Comparison of ENCODE assay signal across 17 mouse cellular contexts in the genomic region with DNA sequence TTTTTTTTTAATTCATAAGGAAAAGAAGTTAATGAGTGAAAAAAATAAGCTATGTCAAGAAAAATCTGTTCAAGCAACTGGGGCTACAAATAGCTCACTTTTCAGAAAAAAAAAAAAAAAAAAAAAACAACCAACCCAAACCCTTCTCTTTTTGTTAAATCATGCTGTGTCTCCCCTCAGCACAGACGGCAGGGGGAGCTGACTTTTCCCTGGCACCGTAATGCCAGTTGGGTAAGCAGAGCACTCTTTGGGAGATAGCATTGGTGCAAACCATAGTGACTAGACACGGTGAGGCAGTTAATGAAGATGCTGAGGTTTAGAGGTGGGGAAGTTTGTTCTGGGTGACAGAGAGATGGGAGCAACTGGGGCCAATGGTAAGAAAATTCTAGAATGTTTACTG. TPM values are rescaled to one million over a fixed set of nuclear protein-coding genes. Genes with fewer than 3 reads are reported as not detected.
DNase-seq lines count a peak whose midpoint lies in the region; ATAC-seq and TF ChIP-seq lines count a peak whose summit lies in the region.
"Had no signal": no experiment of that assay in that cellular context is flagged by ENCODE, and none has a peak within 500 bp of the region (broad histone marks: within the 10 kb centered on the region; RNA-seq: fewer than 3 reads in every experiment).

No protein-coding gene starts in this region.

- no peak overlapping the region for H3K4me2 ChIP-seq in kidney, postnatal 0 days (ENCODE audit: low read length)
- H3K4me2 ChIP-seq: heart, embryonic 13.5 days; hindbrain, embryonic 15.5 days had no signal

- 39% methylated on average over 3 of the region's 3 CpGs for WGBS in kidney, postnatal 0 days

- no peaks in the 10 kb centered on the region for H3K36me3 ChIP-seq in kidney, postnatal 0 days (ENCODE audit: insufficient read depth, low read length)
- H3K36me3 ChIP-seq: heart, embryonic 13.5 days; hindbrain, embryonic 15.5 days had no signal

- TF ChIP-seq CTCF in kidney, postnatal 0 days (IDR thresholded peaks at IDR 0.05; ENCODE audit: low read depth) = peak; percentile 47; the same call in 1 of the 2 replicates
- peak; percentile 39; the same call in 1 of the 2 replicates for TF ChIP-seq CTCF in brain, embryonic 14.5 days (IDR thresholded peaks at IDR 0.05; ENCODE audit: borderline replicate concordance, extremely low read depth, insufficient read depth, insufficient read length)

- DNase-seq in kidney, postnatal 0 days (ENCODE audit: low spot score) = no peak
- DNase-seq in kidney, adult 9 months = no peak
- DNase-seq in right cerebral cortex, postnatal 25 days = peak; percentile 40
- DNase-seq in right cerebral cortex, postnatal 14 days = no peak
- DNase-seq in brain, embryonic 14.5 days (ENCODE audit: low read depth) = peak; percentile 34
- no peak for DNase-seq in embryo, embryonic 10.5 days (ENCODE audit: low spot score)
- no peak for DNase-seq in cerebellum, postnatal 36 days
- DNase-seq: gastrocnemius, adult 2 months; left cerebral cortex, postnatal 4 days; lung, adult 2 months; thymus, adult 2 months had no signal

- H3K4me1 ChIP-seq in kidney, postnatal 0 days (replicated peaks; ENCODE audit: insufficient read depth, low read length) = 0 out of 2 replicates have a peak, but pooled peaks cover 4% of the 10 kb centered on the region

- no peaks in the 10 kb centered on the region for H3K9me3 ChIP-seq in kidney, postnatal 0 days (replicated peaks; ENCODE audit: low read length)
- H3K9me3 ChIP-seq: heart, embryonic 13.5 days; hindbrain, embryonic 15.5 days had no signal

- no peak overlapping the region for H3K9ac ChIP-seq in kidney, postnatal 0 days (ENCODE audit: low read depth, low read length)
- H3K9ac ChIP-seq: heart, embryonic 13.5 days; hindbrain, embryonic 15.5 days had no signal

- no peak overlapping the region for H3K27ac ChIP-seq in kidney, postnatal 0 days
- H3K27ac ChIP-seq: gastrocnemius, adult 2 months; heart, embryonic 13.5 days; hindbrain, embryonic 15.5 days had no signal

- TF ChIP-seq POLR2A in brain, embryonic 14.5 days (IDR thresholded peaks at IDR 0.05; ENCODE audit: borderline replicate concordance, extremely low read depth, insufficient read depth, insufficient read length, poor library complexity, severe bottlenecking) = no peak

- H3K4me3 ChIP-seq in kidney, postnatal 0 days (replicated peaks; ENCODE audit: low read depth, low read length) = no peak overlapping the region
- H3K4me3 ChIP-seq: erythroblast, embryonic 14.5 days; gastrocnemius, adult 2 months; heart, embryonic 13.5 days; hindbrain, embryonic 15.5 days had no signal

- no peak for ATAC-seq in kidney, postnatal 0 days (replicated peaks; ENCODE audit: low FRiP score, low read depth)
- peak; percentile 55 for ATAC-seq in megakaryocyte progenitor cell, adult 5-6 weeks (replicated peaks; ENCODE audit: poor library complexity)

- H3K27me3 ChIP-seq in kidney, postnatal 0 days (ENCODE audit: insufficient read depth, low read length) = no peaks in the 10 kb centered on the region
- H3K27me3 ChIP-seq: hindbrain, embryonic 15.5 days had no signal

RNA-seq across cellular contexts. Expression of gene Sept5, which starts 2.3 kb away (rescaled TPM):
- 10.4 and 12.0 TPM in 2 replicates for polyA plus RNA-seq in kidney, postnatal 0 days (2015; fragmentation: Nextera tagmentation; extraction: Ambion mirVana)
- polyA plus RNA-seq in brain, embryonic 14.5 days (2012; rRNA removed) = 266 and 348 TPM in 2 replicates
- 7.0 and 9.1 TPM in 2 replicates for total RNA-seq in megakaryocyte progenitor cell, adult 5-6 weeks (2015)
- 2.6 and 8.7 TPM in 2 replicates for total RNA-seq in megakaryocyte progenitor cell, adult 5-6 weeks (2017)
- polyA plus RNA-seq: erythroblast, embryonic 14.5 days had no signal

RNA-seq across cellular contexts. Expression of gene Gm49601, which starts 5.8 kb away (rescaled TPM):
- polyA plus RNA-seq in kidney, postnatal 0 days (2015; fragmentation: Nextera tagmentation; extraction: Ambion mirVana) = 1.3 and 2.0 TPM in 2 replicates
- 89.4 and 112 TPM in 2 replicates for polyA plus RNA-seq in brain, embryonic 14.5 days (2012; rRNA removed)
- 0.79 and 1.4 TPM in 2 replicates for total RNA-seq in megakaryocyte progenitor cell, adult 5-6 weeks (2015)
- 1.4 and 3.5 TPM in 2 replicates for total RNA-seq in megakaryocyte progenitor cell, adult 5-6 weeks (2017)

RNA-seq across cellular contexts. Expression of gene Gp1bb, which starts 9.9 kb away (rescaled TPM):
- polyA plus RNA-seq in kidney, postnatal 0 days (2015; fragmentation: Nextera tagmentation; extraction: Ambion mirVana) = 0.57 and 0.92 TPM in 2 replicates
- 19.9 and 22.5 TPM in 2 replicates for polyA plus RNA-seq in brain, embryonic 14.5 days (2012; rRNA removed)
- total RNA-seq in megakaryocyte progenitor cell, adult 5-6 weeks (2015) = 0.76 TPM in 1 of 2 replicates, not detected in the other
- 0.25 TPM in 1 of 2 replicates, not detected in the other for total RNA-seq in megakaryocyte progenitor cell, adult 5-6 weeks (2017)
- total RNA-seq: gastrocnemius, adult 2 months; monocyte, adult 5-6 weeks had no signal

RNA-seq across cellular contexts. Expression of gene Tbx1, which starts 41.6 kb away (rescaled TPM):
- polyA plus RNA-seq in kidney, postnatal 0 days (2015; fragmentation: Nextera tagmentation; extraction: Ambion mirVana) = 0.23 and 0.32 TPM in 2 replicates
- polyA plus RNA-seq in brain, embryonic 14.5 days (2012; rRNA removed) = 1.3 and 1.9 TPM in 2 replicates
- not detected in 2 replicates for total RNA-seq in megakaryocyte progenitor cell, adult 5-6 weeks (2015)
- not detected in 2 replicates for total RNA-seq in megakaryocyte progenitor cell, adult 5-6 weeks (2017)
- total RNA-seq: monocyte, adult 5-6 weeks; neutrophil, adult 5-6 weeks had no signal
- polyA plus RNA-seq: erythroblast, embryonic 14.5 days had no signal

Comparison
In these comparisons a context has a peak if more than half of its experiments do, and no peak if none do; other contexts are left out.
1. DNase-seq: peak in right cerebral cortex, postnatal 25 days (single experiment) and brain, embryonic 14.5 days (single experiment); none in kidney, postnatal 0 days (single experiment), kidney, adult 9 months (single experiment), right cerebral cortex, postnatal 14 days (single experiment), embryo, embryonic 10.5 days (single experiment) and cerebellum, postnatal 36 days (0 of 2).
2. RNA of gene Sept5, which starts 2.3 kb away (polyA plus RNA-seq): 266 to 348 TPM in brain, embryonic 14.5 days; 10.4 to 12.0 TPM in kidney, postnatal 0 days; every median in the first group is over 10 times any median in the second.
3. RNA of gene Gm49601, which starts 5.8 kb away (polyA plus RNA-seq): 89.4 to 112 TPM in brain, embryonic 14.5 days; 1.3 to 2.0 TPM in kidney, postnatal 0 days; every median in the first group is over 10 times any median in the second.
4. RNA of gene Gp1bb, which starts 9.9 kb away (polyA plus RNA-seq): 19.9 to 22.5 TPM in brain, embryonic 14.5 days; 0.57 to 0.92 TPM in kidney, postnatal 0 days; every median in the first group is over 10 times any median in the second.